Mouse (Mus musculus) gastrocnemius, postnatal 36 days (tissue): ENCODE data around the gene Tfpt. TPM values are rescaled to one million over a fixed set of nuclear protein-coding genes. Genes with fewer than 3 reads are reported as not detected.

Experiments
- DNase-seq, 2 experiments: peaks; one replicate each; pipeline ENCODE4 v3.0.0; 2022
- intact Hi-C: fragments of 180-260 bp; cut with DNase I; formaldehyde crosslinking; loops from one replicate; pipeline ENCODE4 v1.15.1; 2025
- long read RNA-seq, 2 experiments: library from polyadenylated mRNA; stranded (forward); transcript quantifications; one replicate each; pipeline ENCODE4 v2.0.0; 2021
- total RNA-seq, 2 experiments: library from RNA; stranded (reverse); gene quantifications; 2 replicates each; pipeline ENCODE4 v1.2.3; 2021

Tfpt gene
- 10 to 100 TPM; 12.8 to 17.0 TPM for total RNA-seq
- long read RNA-seq, experiment 1, transcript Tfpt-202 (6 exons, 1,166 nt), result major isoform, 7 of 14 reads
- long read RNA-seq, experiment 1, transcript Tfpt-204 (6 exons, 1,091 nt), result minor isoform, 5 of 14 reads
- long read RNA-seq, experiment 1, partial matches to known transcripts, result 1 of 14 reads
- long read RNA-seq, experiment 1, other reads (novel, unspliced or antisense), result 1 of 14 reads
- long read RNA-seq, experiment 2, transcript Tfpt-204 (6 exons, 1,091 nt), result major isoform, 9 of 19 reads
- long read RNA-seq, experiment 2, transcript Tfpt-202 (6 exons, 1,166 nt), result minor isoform, 5 of 19 reads
- long read RNA-seq, experiment 2, partial matches to known transcripts, result 4 of 19 reads
- long read RNA-seq, experiment 2, other reads (novel, unspliced or antisense), result 1 of 19 reads

DNA sequence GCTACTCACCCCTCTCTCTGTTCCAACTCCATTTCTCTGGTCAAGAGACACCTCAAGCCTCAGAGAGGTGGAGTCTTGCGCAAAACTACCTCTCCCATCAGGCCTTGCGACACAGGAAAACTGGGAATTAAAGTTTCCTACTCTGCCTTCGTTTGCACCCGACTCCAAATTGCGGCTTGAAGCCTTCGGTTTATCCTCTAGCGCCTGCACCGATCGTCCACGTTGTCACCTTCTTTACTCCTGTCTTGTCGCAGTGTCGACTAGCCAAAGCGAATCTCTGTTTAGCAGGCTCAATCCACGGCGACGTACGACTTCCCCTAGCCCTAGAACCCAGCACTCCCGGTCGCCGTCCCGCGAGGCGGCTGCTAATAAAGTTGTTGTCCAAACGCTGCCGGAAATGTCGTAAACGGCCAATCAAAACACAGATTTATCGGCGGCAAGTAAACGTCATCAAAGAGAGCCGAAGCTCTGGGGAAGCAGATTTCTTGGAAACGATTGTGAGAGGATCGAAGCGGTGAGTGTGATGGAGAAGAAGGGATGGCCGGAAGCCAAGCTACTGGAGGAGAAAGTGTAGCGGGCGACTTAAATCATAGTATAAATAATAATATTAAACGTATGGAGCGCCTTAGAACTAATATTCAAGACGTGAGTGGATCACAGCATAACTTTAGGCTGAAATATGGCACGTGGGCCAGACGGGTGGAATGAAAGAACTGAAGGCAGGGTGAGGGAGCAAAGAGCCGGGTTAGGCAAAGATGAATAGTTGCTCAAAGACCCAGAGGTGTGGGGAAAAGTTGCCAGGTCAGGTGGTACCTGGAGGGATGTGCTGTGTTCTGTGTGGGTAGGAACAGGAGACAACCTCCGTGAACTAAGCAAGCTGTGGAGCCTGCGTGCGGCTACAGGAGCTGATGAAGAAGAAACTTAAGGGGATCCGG, at the start of gene Tfpt, which contains the start of gene Prpf31:
Gene Tfpt (minus strand): TSS at position 387 of the 935 bp plus-strand sequence.
Gene Prpf31 (plus strand): TSS at position 443 of the 935 bp plus-strand sequence.
- peak; percentile 82 to 91 for DNase-seq
- intact Hi-C loops, result loop anchor here (1.0 to 10.0 kb wide), 4 partner anchors 13 to 505 kb away; partner anchors contain the start of genes Leng8, Ndufa3 and Rps9

DNA sequence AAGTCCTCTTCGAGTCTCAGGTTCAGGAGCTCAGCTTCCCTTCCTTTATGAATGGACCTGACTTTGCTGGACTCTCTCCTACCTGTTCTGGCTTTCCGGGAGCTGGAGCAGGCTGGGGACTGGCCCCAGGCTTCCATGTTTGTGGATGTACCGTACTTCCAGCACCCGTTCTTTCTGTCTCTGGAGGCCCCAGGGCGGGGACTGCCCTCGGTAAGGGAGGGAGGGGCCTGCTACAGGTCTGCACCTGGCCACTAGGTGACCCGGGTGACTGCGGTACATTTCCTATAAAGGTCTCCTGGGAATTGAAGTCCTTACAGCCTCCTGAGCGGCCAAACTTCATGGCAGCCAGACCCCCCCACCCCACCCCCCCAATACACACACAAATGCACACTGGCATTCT, 47.6 kb upstream of the Tfpt start, which contains the start of gene Tmc4:
Gene Tmc4 (minus strand): TSS at position 212 of the 400 bp plus-strand sequence.
- intact Hi-C loops, result no loop called here

GRCm38 (mm10) chr7:3676371-3676770, 46.6 kb upstream of the Tfpt start:
- intact Hi-C loops, result no loop called here

More for the DNA sequence above, 47.6 kb upstream of the Tfpt start, which contains the start of gene Tmc4:
- DNase-seq, result no peak

GRCm38 (mm10) chr7:3675228-3675548, 45.5 kb upstream of the Tfpt start:
- intact Hi-C loops, result no loop called here

More at GRCm38 (mm10) chr7:3676371-3676770, 46.6 kb upstream of the Tfpt start:
- no peak for DNase-seq

DNA sequence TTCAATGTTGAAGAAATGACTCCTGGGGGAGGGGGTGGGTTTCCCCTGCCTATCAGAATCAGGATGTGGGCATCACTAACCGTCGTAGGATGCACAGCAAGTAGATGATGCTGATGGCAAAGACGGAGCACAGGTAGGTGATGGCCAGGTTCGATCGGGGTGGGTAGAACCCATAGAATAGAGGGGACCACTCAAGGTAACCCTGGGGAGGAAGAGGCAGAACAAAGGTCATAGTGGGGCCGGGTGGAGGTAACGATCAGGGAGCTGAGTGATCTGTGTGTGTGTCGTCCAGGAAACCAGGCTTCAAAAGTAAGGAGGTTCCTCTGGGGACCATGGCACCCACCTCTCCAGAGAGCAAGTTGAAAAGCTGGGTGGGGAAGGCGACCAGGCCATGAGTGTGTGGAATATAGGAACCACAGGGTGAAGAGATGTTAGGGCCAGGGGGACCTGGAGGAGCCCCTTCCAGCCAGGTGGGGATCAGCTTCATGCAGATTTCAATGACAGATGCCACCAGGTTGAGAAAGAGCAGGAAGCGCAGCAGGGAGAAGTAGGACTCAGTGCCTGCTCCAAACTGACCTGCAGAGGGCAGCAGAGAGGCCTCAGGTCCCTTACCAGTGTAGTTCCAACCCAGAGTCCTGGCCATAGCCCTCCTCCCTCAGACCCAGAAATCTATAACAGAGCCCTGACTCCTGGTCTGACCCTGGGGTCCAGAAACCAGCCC, 44.9 kb upstream of the Tfpt start:
- peak; percentile 69 to 77 for DNase-seq
- intact Hi-C loops, result no loop called here

More at GRCm38 (mm10) chr7:3675228-3675548, 45.5 kb upstream of the Tfpt start:
- no peak for DNase-seq

DNA sequence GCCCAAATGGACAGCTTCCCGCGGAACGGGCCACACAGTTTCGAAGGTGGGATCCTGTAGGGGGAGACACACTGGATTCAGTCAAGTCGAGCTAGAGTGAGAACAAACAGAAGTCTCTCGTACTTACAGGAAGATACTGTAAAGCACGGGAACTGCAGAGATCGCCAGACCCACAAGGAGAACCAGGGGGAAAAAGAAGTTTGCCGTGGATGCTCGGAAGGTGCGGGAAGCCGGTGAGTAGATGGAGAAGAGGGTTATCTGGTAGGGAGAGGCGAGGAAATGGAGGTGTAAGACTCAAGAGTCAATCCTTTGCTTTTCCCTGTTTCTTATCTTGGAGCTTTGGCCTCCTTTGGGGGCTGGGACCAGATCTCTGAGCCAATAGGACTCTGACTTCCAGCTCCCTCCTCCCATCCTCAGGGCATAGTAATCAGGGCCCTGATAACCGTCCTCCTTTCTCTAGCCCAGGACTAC, 37.2 kb upstream of the Tfpt start:
- intact Hi-C loops, result loop anchor here (2.0 kb wide), 1 partner anchor 38 kb away; the partner anchor contains the start of genes Prpf31 and Tfpt
- DNase-seq, result no peak

GRCm38 (mm10) chr7:3665215-3666114, 35.7 kb upstream of the Tfpt start, which contains the start of gene Leng1:
Leng1 (minus strand) TSS chr7:3665840.
- DNase-seq, result peak; percentile 91 to 96
- intact Hi-C loops, result loop anchor here (2.0 kb wide), 1 partner anchor 37 kb away; the partner anchor contains the start of genes Prpf31 and Tfpt

GRCm38 (mm10) chr7:3664524-3665214, 34.9 kb upstream of the Tfpt start:
- intact Hi-C loops, result no loop called here

DNA sequence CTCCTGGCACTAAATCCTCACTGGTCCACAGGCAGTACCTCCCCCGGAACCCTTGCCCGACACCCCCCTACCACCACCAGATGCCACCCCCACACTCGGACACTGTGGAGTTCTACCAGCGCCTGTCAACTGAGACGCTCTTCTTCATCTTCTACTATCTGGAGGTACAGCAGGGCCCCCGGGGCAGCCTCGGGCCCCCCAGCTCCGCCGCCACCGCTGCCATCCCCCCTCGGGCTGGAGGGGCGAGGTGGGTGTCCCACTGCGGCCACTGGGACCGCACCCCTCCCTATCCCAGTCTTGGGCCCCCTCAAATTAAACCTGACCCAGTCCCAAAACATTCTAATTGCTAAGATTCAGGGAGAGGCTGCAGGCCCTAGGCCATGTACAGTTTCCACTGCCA, 28.8 kb upstream of the Tfpt start:
- intact Hi-C loops, result no loop called here
- DNase-seq, result no peak

More at GRCm38 (mm10) chr7:3664524-3665214, 34.9 kb upstream of the Tfpt start:
- no peak for DNase-seq

DNA sequence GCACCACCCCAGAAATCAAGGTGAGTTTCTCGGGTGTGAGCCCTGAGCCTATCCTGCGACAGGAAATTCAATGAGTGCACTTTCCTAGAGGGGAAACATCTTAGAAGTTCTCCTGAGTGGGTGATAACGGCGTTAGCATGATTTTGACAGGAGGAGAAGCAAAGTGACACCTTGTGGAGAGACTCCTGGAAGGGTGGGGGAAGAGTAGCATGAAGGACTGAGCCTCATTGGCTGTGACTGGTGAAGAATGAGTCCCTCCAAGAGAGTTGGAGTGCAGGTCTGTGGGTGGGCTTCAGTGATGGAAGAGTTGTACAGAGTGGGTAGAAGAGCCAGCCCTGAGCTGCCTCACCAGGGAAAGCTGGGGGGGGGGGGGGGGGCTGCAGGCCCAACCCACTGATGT, 27.2 kb upstream of the Tfpt start:
- no peak for DNase-seq
- intact Hi-C loops, result no loop called here

DNA sequence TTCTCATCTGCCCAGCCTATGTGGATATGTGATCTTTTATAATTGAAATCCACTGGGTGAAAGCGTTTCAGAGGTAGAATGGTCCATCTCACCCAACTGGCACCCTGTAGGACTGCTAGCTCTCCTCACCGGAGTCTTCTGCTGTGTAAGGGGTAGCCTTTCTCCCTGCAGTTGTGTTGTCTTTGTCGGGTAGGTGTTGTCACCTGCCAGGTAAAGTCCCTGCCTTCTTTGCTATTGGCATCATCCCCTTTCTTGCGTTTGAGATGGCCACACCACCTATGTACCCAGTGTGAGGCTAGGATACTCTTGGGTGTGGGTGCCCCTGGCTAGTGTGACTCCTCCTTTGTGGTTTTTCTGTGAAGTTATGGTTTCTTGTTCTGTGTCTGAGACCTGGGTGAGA, 16.9 kb upstream of the Tfpt start:
- DNase-seq, result no peak

DNA sequence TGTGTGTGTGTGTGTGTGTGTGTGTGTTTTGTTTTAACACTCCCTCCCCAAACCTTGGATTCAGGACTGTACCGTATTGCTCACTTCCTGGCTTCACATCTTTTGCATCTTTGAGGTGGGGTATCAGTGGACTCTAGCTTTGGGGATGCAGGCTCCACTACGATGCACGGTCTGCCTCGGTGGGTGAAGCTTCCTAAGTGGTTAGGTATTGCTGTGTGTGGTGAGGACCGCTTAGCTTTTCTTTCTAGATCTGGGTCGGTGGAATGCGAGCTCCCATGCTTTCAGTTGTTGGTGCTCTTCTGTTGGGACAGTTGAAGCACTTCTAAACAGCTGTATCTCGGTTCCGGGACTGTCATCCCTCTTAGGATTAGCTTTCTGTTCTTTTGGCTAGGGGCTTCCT, 16.5 kb upstream of the Tfpt start:
- DNase-seq, result no peak
- intact Hi-C loops, result no loop called here

More for the DNA sequence above, 16.9 kb upstream of the Tfpt start:
- intact Hi-C loops, result no loop called here

DNA sequence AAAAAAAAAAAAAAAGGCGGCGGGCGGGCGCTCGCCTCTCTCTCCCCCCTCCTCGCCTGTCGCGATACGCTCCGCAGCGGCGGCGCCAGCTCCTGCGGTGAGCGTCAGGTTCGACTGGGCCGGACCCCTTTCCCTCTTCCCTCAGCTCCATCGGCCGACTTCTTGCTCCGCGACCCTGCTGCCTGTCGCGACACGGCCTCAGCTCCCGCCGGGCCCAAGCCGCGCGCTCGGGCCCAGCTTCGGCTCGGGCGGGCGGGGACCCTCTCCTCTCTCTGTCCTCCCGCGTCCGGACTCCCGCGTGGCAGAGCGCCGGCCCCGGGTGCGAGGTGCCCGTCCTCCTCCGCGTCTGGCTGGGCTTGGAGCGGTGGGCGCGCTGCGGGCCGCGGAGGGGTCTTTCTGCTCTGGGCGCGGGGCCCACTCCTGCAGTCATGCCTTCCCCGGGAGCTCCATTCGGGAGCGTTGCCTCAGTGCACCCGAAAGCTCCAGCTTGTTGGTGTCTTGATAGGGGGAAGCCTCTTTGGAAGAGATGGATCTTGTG, 15.8 kb upstream of the Tfpt start:
- no peak for DNase-seq
- intact Hi-C loops, result no loop called here

DNA sequence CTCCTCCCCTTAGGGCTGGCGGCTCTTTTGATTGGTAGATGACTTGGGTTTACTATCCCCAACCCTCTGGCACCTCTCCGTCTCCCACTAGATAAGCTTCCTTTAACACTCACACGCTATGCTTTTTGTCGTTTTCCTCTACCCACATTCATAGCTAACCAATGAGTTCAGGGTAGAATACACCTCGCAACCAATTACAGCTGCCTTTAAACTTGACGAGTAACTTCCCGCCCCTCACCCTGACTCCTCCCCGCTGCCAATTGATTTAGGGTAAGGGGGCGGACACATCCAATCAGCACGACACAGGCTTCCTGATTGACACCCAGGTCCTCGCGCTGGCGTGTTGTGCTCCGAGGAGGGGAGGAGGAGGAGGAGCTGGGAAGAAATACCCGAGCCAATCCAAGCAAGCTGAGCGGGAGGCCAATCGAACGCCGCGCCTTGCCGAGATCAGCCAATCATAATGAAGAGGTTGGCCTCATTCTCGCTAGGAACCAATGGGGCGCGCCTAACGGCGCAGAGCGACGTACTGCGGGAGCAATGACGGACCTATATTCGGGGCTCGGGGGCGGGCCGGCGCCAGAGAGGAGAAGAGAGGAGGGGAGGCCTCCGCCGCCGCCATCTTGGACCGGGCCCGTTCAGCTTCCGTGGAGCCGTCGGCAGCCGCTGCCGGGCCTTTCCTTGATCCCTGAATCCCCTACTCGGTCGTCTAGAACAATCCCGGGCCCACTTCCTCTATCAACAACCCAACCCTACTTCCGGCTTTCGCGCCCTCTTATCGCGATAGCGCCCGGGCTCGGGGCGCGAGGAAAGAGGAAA, 15.2 kb upstream of the Tfpt start, which contains the start of gene Cnot3:
Gene Cnot3 (plus strand): TSS at position 597 of the 816 bp plus-strand sequence.
- intact Hi-C loops, result no loop called here

DNA sequence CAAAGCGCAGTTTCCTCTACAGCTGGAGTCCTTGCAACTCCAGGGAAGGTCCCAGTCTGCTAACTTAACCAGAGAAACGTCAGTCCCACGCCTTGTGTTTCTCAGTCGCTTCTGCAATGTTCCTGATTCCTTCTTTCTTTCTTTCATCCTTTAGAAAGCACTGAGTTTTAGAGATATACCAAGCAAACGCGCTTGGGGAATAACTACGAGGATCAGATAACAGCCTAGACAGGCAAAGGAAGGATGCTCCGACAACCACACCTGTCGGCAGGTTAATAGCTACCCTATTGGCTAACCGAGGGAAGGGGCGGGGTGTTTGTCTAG, 14.6 kb upstream of the Tfpt start:
- peak in 1 of 2 experiments; percentile 75 for DNase-seq
- intact Hi-C loops, result no loop called here

More for the DNA sequence above, 15.2 kb upstream of the Tfpt start, which contains the start of gene Cnot3:
- DNase-seq, result peak; percentile 97

DNA sequence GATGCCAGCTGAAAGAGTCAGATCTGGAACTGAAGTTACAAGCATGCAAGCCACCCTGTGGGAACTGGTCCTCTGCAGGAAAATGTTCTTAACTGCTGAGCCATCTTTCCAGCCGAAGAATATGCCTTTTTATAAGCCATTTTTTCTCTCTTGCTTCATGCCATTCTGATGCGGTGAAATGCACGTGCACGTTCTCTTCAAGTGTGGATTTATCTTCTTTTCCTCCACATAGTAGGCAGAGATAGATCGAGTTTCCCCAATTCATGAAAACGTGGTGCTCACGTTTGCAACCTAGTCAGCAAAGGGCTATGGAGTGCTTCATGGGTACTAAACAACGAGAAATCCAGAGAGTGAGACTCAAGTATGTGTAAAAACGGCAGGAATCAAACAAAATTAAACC, 14.1 kb upstream of the Tfpt start:
- no peak for DNase-seq
- intact Hi-C loops, result loop anchor here (1.0 kb wide), 1 partner anchor 12 kb away; no protein-coding TSS in a partner anchor

GRCm38 (mm10) chr7:3643412-3643811, 13.7 kb upstream of the Tfpt start:
- no peak for DNase-seq
- intact Hi-C loops, result loop anchor here (1.0 kb wide), 1 partner anchor 11 kb away; no protein-coding TSS in a partner anchor
